Mouse (Mus musculus) intestine, embryonic 16.5 days (tissue): Measurements from ENCODE around the gene Eef1g. TPM values are rescaled to one million over a fixed set of nuclear protein-coding genes. Genes with fewer than 3 reads are reported as not detected.

Experiments
- ATAC-seq: fragments of 200-750 bp; cut with Nextera tagmentation; 2 replicates; pipeline ENCODE4 v1.8.0; 2017; ENCODE audit warnings: moderate TSS enrichment, moderate library complexity
- H3K27ac ChIP-seq: fragments of 300-500 bp; sonication (generic); 2 replicates; pipeline ENCODE4 v1.5.1; 2014; ENCODE audit warnings: mild to moderate bottlenecking, low read length
- H3K27me3 ChIP-seq: fragments of 300-500 bp; sonication (generic); replicated peaks from 2 replicates; pipeline ENCODE4 v1.6.1; 2014; ENCODE audit warnings: low read length, control low read depth, mixed read lengths; ENCODE audit not compliant: control insufficient read depth, insufficient read depth
- H3K36me3 ChIP-seq: fragments of 300-500 bp; sonication (generic); 2 replicates; pipeline ENCODE4 v1.6.1; 2014; ENCODE audit warnings: low read length, control low read depth; ENCODE audit not compliant: control insufficient read depth, insufficient read depth
- H3K4me1 ChIP-seq: fragments of 300-500 bp; sonication (generic); 2 replicates; pipeline ENCODE4 v1.6.1; 2014; ENCODE audit warnings: low read length, control low read depth, mixed read lengths; ENCODE audit not compliant: control insufficient read depth, insufficient read depth
- H3K4me2 ChIP-seq: fragments of 300-500 bp; sonication (generic); 2 replicates; pipeline ENCODE4 v1.6.1; 2014; ENCODE audit warnings: low read depth, low read length, control low read depth
- H3K4me3 ChIP-seq: fragments of 300-500 bp; sonication (generic); 2 replicates; pipeline ENCODE4 v1.5.1; 2014; ENCODE audit warnings: mild to moderate bottlenecking, low read length
- H3K9ac ChIP-seq: fragments of 300-500 bp; sonication (generic); 2 replicates; pipeline ENCODE4 v1.6.1; 2014; ENCODE audit warnings: low read depth, low read length
- H3K9me3 ChIP-seq: fragments of 300-500 bp; sonication (generic); 2 replicates; pipeline ENCODE4 v1.6.1; 2016; ENCODE audit warnings: low read length, control low read depth; ENCODE audit not compliant: control insufficient read depth
- WGBS: fragments of 180-500 bp; shearing (Covaris S2); extraction: QIAGEN DNeasy Blood & Tissue Kit; methylation state at CpG from one replicate; pipeline ENCODE4 v1.1.7; 2014; 5-methylcytosine and 5-hydroxymethylcytosine counted together
- polyA plus RNA-seq: library from polyadenylated mRNA; unstranded; fragments of >200 nt; fragmentation: Nextera tagmentation; extraction: Ambion mirVana; gene quantifications from 2 replicates; pipeline ENCODE4 v1.2.1, GENCODE M21; 2015

Gene Eef1g
- polyA plus RNA-seq, 1 experiment from 2014 or later, result 445 TPM

DNA sequence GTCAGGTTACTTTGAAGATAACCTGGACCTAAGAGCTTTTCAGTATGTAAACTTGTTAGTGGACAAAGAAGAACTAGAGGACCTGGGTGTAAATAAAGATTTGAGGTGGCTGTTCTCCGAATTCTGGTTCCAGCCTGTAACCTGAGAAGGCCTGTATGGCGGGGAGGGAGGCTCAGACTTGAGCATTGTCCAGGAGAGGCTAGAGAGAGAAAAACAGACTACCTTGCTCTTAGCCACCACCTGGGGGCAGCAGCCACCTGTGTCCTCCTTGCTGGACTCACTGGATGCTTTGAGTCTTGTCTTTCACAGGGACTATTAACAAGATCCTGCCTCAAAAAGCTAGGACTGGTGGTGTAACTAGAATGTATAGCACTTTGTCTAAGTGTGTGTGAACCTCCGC lies 9.7 kb downstream of the Eef1g start:
- WGBS, result 50% methylated on average over 3 of the region's 3 CpGs
- ATAC-seq, result peak; percentile 65
- Histone ChIP-seq H3K27me3 (no peaks in the 10 kb centered on the region), H3K4me3 (no peak overlapping the region), H3K9ac (no peak overlapping the region), H3K9me3 (no peaks in the 10 kb centered on the region), H3K4me2 (no peak overlapping the region), H3K27ac (no peak overlapping the region), H3K4me1 (peaks cover 8% of the 10 kb centered on the region), H3K36me3 (peaks cover 23% of the 10 kb centered on the region)

DNA sequence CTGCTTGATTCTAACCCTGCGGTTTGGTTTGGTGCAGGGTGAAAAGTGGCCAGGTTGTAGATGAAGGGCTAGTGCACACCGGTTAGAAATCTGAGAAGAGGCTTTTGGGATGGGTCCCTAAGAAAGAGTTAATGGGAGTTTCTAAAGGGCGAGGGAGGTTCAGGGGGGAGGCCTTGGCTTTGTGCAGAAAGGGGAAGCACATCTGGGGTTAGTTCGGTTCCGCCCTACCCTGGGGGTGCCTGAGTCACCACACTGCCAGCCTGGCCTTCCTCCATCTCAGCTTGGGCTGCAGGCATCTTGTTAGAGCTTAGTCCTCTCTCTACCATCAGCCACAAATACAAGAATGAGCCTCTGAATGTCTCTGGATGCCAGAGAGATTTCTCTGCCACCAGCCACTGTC lies 13.9 kb downstream of the Eef1g start:
- ATAC-seq, result no peak
- H3K4me1 ChIP-seq, result peaks cover 40% of the 10 kb centered on the region
- no peak overlapping the region for H3K27ac ChIP-seq
- no peaks in the 10 kb centered on the region for H3K9me3 ChIP-seq
- 0 out of 2 replicates have a peak overlapping the region, but pooled peaks have one; percentile 10 for H3K9ac ChIP-seq
- no peaks in the 10 kb centered on the region for H3K27me3 ChIP-seq
- peaks cover 11% of the 10 kb centered on the region for H3K36me3 ChIP-seq
- no peak overlapping the region for H3K4me3 ChIP-seq
- H3K4me2 ChIP-seq, result no peak overlapping the region
- WGBS, result 52% methylated on average over 5 of the region's 5 CpGs

DNA sequence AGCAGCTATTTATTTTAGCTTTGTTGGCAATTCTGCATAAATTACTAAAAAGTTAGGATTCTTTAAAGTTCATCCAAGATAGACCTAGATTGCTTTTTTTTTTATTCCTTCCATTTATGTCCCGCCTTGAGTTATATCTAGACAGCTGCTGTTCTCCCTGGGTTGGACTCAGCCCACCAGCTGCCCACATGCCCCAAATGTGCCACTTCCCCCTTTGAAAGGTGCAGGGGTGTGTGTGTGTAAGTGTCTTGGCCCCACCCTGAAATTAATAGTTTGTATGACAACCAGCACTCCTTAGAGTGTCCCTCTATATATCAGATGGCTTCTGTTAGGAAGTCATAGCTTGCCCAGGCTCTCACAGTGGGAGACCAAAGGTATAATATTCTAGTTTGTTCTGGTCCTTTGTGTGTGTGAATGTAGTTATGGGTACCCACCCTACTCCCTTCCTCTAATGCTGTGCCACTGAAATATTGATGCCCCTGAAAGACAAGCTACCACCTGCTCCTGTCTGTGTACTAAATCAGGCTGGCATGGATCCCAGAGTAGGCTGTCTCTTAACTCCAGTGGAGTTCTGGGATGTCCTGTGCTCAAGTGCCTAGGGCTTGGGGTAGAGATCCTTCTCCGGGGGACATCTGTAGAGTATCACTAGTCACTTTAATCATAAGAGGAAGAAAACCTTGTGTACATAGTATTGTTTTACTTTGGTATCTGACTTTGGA lies 14.8 kb downstream of the Eef1g start:
- Histone ChIP-seq H3K27me3 (no peaks in the 10 kb centered on the region), H3K4me2 (no peak overlapping the region), H3K9me3 (no peaks in the 10 kb centered on the region), H3K27ac (no peak overlapping the region), H3K4me1 (peaks cover 36% of the 10 kb centered on the region), H3K4me3 (no peak overlapping the region), H3K36me3 (peaks cover 11% of the 10 kb centered on the region), H3K9ac (no peak overlapping the region)
- 65% methylated on average over 2 of the region's 2 CpGs for WGBS
- ATAC-seq, result no peak

DNA sequence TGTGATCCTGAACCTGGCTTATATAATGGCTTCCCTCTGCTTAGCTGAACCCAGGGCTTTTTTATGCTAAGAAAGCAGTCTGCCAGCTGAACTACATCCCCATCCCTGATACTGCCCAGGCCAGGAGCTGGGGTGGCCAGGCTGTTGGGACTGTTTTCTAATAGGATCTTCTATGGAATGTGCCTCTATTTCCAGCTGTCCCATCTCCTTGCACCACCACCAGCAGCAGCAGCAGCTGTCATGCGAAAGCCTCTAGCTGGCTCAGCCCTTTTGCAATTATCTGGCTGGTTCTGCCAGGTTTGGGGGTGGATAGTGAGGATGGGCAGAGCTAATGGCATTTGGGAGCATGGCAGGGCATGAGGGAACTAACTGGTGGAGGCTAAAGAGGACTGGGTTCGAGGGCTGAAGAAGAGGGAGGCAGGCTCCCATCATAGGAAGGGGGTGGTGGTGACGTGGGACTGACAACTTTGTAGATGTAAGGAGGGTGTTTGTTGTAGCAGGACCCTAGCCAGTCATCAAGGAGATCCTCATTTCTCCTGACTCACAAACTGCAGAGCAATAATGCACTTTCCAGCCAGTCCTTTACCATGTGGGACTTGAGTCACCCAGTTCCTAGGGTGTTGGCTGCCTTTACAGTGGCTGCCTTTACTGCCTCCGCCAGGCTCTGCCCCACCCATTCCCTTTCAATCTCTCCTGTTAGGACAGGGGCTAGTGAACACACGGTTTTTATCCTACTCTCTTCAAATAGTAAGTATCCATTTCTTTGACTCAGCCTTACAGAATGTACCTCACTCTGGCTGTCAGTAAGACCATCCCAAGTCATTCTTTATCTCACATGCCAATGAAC lies 15.7 kb downstream of the Eef1g start:
- WGBS, result 48% methylated on average over 5 of the region's 5 CpGs
- Histone ChIP-seq H3K9me3 (no peaks in the 10 kb centered on the region), H3K4me2 (peak overlapping the region; percentile 24), H3K4me3 (no peak overlapping the region), H3K36me3 (peaks cover 11% of the 10 kb centered on the region), H3K9ac (0 out of 2 replicates have a peak overlapping the region, but pooled peaks have one; percentile 27), H3K27ac (peak overlapping the region; percentile 80), H3K4me1 (peaks cover 36% of the 10 kb centered on the region), H3K27me3 (no peaks in the 10 kb centered on the region)
- ATAC-seq, result peak; percentile 82

DNA sequence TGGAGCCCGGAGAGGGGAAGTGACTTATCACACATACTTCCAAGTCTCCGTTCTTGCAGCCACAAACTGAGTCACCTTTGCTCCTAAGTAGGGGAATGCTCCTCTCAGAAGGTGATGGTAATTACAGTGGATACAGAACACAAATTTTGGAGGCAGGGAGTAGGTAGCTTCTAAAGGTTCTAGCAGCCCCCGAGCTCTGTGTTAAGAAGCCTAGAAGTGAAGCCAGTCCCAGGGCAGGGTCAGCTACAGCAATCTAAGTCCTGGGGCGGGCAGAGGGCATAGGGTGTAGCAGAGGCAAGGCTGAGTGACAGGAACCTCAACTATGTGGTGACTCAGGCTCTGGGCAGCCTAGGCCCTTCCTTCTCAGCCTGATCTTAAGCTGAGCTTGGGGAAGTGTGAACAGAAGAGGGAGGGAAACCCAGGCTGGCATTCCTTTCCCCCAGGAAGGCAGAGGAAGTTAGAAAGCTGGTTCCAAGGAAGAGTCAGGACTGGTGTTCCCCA lies 16.4 kb downstream of the Eef1g start:
- peak overlapping the region; percentile 80 for H3K27ac ChIP-seq
- no peaks in the 10 kb centered on the region for H3K27me3 ChIP-seq
- 23% methylated on average over 4 of the region's 4 CpGs for WGBS
- ATAC-seq, result peak; percentile 90
- H3K4me2 ChIP-seq, result peak overlapping the region; percentile 14; the same call in 1 of the 2 replicates
- peaks cover 41% of the 10 kb centered on the region for H3K4me1 ChIP-seq
- H3K9me3 ChIP-seq, result no peaks in the 10 kb centered on the region
- peaks cover 11% of the 10 kb centered on the region for H3K36me3 ChIP-seq
- H3K9ac ChIP-seq, result peak overlapping the region; percentile 3; the same call in 1 of the 2 replicates
- H3K4me3 ChIP-seq, result no peak overlapping the region

DNA sequence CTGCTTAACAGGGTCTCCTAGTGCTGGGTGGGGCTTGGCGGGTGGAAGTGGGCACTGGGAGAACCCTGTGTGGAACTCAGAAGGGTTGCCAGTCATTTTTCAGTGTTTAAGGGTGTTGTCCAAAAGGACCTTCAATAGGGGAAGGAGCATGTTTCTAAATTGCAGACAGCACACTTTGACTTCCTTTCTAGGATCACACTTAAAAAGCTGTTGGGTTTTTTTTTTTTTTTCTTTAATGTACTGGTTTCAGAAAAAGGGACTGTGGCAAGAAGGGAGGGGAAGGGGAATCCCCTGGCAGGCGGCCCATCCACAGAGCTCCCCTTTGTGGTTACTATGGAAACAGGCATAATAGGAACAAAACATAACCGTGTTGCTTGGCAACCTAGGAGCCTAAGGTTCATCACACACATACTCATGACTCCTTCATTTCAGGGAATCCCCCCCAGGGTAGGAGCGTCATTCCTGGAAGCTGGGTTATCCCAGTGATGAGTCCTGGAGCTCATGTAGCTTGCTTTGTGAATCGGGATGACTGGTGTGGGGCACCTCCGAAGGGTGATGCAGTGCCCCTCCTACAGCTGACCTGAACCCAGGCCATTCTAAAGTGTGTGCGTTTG lies 17.5 kb downstream of the Eef1g start:
- Histone ChIP-seq H3K4me1 (peaks cover 48% of the 10 kb centered on the region), H3K27me3 (no peaks in the 10 kb centered on the region), H3K36me3 (0 out of 2 replicates have a peak, but pooled peaks cover 1% of the 10 kb centered on the region), H3K9me3 (no peaks in the 10 kb centered on the region), H3K27ac (peak overlapping the region; percentile 80), H3K4me3 (no peak overlapping the region), H3K4me2 (no peak overlapping the region), H3K9ac (no peak overlapping the region)
- no peak for ATAC-seq
- 11% methylated on average over 7 of the region's 7 CpGs for WGBS

DNA sequence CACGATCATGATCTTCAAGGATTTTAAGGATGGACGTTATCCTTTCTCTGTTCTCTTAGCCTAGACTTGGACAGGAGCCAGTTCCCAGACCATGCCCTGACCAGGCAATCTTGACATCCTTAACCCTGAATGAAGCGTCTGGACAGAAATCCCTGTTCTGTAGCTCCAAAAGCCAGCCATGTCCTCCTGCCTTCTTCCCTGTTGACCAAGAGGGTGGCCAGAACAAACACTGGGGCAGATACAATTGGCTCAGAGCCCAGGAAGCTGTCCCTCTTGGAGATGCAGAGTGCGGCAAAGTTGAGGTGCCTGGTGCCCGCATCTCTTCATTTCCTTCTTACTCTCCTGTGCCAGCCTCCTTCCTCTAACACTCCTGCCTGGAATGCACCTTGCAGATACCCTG lies 19.1 kb downstream of the Eef1g start:
- H3K36me3 ChIP-seq, result no peaks in the 10 kb centered on the region
- no peaks in the 10 kb centered on the region for H3K27me3 ChIP-seq
- no peak overlapping the region for H3K4me3 ChIP-seq
- H3K27ac ChIP-seq, result no peak overlapping the region
- H3K4me1 ChIP-seq, result peaks cover 48% of the 10 kb centered on the region
- WGBS, result 58% methylated on average over 5 of the region's 5 CpGs
- no peak overlapping the region for H3K9ac ChIP-seq
- H3K9me3 ChIP-seq, result no peaks in the 10 kb centered on the region
- no peak overlapping the region for H3K4me2 ChIP-seq
- ATAC-seq, result no peak

DNA sequence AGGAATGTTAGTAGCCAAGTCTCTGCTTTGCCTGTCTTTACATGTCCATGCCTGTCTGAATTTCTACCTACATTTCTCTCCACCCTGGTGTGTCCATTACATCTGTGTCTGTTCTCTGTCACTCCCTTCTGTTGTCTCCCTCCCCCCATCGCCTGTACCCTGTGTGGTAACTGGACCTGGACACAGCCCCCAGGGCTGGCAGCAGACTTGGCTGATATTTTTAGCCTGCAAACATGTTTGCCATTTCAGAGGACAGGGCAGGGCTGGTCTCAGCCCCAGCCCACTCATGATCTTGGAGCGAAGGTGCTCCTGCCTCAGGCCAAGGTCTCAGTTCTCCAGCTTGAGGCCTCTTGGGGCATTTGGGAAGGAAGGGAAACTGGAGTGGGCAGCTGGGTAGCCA lies 21.0 kb downstream of the Eef1g start:
- Histone ChIP-seq H3K4me2 (no peak overlapping the region), H3K9me3 (no peaks in the 10 kb centered on the region), H3K4me3 (no peak overlapping the region), H3K9ac (no peak overlapping the region), H3K27me3 (no peaks in the 10 kb centered on the region), H3K36me3 (no peaks in the 10 kb centered on the region), H3K27ac (no peak overlapping the region), H3K4me1 (peaks cover 53% of the 10 kb centered on the region)
- ATAC-seq, result no peak
- 55% methylated on average over 2 of the region's 2 CpGs for WGBS
